Mouse (Mus musculus) A20 (cell line): ENCODE results near the gene Mgat5.

Experiments
- DNase-seq: peaks from one replicate; pipeline ENCODE4 v3.0.0-alpha.2; 2011; ENCODE audit warnings: low read depth, low spot score

Mgat5 gene

DNA sequence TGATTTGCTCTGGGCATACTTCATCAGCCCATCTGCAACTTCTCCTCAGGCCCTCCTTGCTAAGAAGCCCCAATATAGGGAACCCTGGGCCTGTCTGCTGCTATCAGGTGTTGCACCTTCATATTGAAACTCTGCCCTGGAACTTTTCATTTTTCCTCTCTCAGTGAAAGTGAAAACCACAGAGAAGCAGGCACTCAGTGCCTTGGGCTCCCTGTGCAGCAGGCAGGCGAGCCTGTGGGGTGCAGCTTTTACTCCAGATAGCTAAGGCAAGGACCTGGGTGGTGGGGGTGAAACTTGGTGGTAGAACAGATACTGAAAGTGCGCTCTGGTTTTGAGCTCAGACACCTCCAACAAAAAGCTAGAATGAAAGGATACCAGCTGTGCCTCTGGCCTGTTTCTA is 100.8 kb downstream of the Mgat5 start:
- DNase-seq, result peak; percentile 63

DNA sequence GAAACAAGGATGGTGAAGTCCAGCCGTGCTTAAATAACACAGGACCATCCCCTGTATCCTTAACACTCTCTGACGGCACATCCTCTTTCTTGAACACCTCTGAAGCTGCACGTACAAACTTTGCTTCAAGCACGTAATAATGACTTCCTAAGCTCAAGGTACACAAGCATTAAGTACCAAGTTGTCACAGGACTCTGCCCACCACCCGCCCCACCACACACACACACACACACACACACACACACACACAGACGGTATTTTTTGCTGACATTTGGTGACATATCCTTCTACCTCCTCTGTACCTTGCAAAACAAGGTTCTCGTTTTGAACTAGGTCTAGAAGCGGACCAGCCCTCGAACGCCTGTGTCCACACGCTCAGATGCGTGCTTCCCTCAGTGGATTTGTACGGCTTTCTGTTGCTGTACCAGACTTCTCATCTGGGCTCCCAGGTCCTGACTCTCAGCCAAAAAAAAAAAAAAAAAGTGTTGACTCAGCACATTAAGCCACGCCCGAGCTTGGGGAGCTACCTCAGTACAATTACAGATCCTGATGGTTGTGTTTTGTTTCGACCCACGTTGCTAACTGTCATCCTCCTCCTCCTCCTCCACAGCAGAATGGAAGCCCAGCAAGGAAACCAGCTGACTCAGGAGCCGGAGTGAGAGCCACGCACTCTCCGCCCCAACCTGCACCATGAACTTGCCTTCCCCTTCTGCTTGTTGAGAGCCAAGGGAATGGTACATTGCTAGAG is 101.4 kb downstream of the Mgat5 start:
- peak; percentile 58 for DNase-seq

DNA sequence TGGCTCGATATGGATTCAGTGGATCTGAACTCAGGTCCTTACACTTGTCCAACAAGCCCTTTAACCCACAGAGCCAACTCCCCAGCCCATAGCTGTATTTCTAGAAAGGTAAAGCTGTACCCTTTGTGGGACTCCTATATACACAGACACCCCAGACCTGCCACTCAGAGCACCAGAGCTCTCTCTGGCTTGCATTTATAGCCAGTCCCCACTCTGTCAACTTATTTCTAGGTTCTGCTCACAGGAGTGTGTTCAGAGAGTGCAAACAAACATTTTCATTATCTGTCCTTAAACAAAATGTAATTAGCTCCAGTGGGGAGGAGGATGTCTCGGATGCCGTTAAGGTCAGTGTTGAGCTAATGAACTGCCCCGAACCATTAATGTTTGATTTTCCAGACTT is 102.5 kb downstream of the Mgat5 start:
- DNase-seq, result no peak

DNA sequence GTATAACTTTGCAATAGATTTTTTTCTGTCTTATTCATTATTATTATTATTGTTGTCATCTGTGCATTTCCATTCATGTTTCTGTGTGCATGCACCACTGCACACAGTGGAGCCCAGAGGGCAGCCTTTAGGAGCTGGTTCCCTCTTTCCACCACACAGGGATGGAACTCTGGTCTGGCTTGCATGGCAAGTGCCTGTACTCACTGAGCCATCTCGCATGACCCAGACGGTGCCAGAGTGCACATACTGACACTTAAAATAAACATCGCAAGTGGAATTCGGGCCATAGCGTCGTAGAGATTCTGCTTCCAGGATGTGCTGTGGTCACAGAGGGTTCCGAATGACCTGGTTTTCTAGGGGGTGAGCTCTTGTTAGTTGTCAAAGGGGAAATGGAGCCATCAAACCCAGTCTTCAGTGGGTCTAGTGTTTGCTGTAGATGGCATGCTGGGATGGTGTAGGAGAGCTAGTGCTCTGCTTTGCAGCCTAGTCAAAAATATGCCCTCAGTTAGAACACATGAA is 103.5 kb downstream of the Mgat5 start:
- DNase-seq, result no peak

DNA sequence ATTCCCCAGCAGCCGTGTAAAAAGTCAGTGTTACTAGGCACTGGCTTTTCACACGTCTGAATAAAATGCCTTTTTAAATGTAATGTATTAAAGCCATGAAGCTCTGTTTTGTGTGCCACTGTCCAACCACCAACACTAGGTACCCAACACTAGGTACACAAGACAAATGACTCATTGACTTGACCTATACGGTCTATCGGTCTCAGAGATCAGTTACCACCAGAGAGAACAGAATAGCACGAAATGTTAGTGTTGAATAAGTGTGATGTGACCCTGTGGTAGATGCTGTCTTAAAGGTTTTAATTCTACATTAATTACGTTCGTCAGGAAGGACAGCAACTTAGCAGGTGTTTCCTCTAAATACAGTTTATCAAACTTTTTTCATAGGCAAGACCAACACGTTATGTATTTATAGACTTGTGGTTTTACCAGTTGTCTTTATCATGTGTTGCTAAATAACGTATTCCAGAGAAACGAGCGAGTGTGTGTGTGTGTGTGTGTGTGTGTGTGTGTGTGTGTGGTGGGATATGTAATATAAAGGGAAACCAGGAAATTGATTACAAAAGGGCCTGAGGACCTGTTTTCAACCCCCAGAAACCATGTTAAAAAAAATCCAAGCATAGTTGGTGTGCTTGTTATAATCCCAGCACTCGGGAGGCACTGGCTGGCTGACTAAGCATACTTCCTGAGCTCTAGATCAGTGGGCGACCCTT is 104.3 kb downstream of the Mgat5 start:
- no peak for DNase-seq

DNA sequence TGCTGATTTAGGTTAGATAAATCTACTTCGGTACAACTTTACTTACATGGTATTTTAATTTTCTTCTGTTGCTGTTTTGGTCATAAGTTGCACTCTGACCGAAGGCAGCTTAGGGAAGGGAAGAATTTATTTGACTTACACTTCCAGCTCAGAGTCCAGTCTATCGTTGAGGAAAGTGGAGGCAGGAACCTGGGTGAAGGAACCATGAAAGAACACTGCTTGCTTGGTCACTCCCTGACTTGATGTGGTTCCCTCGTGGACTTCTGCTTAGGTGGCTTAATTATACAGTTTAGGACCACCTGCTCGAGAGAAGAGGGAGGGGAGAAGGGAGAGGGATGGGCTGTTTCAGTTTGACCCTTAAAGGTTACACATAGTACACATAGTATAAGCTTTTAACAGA is 105.2 kb downstream of the Mgat5 start:
- DNase-seq, result no peak

DNA sequence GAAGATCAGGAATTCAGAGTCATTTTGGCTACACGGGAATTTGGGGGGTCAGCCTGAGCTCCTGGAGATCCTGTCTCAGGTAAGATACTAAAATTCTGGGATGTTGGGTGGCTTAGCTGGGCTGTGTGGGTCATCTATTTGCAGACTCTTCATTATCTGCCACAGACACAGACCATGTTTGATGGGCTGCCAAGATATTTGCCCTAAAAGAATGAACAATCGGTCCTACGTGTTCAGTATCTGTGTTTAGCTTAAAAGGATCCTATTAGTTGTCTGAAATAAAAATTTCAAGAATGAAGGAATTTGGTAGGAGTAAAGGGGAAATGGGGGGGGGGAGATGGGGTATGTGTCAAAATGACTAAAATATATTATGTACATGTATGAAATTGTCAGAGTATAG is 105.9 kb downstream of the Mgat5 start:
- DNase-seq, result no peak

DNA sequence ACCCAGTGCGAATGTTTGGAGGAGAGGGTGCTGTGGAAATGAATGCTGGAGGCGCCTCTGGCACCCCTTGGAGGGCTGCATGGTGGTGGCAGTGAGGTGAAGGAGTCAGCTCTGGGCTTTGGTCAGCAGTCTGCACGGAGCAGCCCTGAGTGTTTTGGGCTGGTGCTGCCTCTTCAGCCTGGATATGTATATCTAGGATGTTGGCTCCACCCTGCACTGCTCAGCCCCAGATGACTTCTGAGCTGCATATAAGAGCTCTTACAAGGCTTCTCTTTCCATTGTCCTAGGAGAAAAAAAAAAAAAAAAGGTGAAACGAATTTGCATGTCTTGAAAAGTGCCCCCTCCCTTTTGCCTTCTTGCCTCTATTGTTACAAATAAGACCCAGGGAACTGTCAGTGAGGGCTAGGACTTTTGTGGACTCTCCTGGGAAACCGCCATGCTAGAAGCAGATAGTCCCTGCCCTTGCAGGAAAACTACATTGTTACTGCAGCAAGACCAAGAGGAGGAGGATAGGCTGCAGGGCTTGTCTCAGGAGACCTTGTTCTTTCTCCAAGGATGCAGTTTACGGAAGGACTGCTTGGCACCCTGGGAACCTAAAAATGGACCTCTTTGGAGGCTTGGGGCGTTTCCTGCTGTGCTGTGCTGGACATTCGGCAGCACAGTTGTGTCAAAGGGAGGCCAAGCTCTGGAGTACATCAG is 109.0 kb downstream of the Mgat5 start:
- DNase-seq, result no peak

DNA sequence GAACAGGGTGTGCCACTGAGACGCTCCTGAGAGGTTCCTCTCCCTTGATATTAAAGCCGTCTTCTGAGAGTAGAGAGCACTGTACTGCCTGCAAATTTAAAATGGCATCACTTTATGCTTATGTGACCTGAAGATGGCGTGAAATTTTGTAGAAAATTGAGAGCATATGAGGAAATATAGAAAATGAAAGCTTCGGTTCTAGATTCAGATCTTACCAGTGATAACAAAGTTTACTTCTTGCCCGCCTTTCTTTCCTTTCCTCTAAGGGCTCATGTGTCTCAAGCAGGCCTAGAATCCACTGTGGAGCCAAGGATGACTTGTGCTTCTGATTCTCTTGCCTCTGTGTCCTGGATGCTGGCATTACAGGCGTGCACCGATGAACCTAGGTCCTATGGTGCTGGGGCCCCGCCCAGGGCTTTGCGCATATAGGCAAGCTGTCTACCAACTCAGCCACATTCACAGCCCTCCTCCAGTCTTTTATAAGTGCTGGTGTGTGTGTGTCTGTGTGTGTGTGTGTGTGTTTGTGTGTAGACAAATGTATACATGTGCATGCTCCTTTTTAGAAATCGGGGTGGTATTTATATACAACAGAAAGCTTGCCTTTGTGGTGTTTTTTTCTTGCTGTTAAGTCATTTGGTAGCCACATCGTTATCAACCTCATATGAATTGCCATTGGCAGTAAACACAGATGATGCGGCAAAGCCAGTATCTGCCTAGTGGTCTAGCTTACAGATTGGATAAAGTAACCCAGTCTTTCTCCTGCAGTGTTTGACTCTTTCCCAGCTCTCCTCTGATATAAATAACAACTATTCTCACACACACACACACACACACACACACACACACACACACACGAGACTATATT is 111.2 kb downstream of the Mgat5 start:
- no peak for DNase-seq

DNA sequence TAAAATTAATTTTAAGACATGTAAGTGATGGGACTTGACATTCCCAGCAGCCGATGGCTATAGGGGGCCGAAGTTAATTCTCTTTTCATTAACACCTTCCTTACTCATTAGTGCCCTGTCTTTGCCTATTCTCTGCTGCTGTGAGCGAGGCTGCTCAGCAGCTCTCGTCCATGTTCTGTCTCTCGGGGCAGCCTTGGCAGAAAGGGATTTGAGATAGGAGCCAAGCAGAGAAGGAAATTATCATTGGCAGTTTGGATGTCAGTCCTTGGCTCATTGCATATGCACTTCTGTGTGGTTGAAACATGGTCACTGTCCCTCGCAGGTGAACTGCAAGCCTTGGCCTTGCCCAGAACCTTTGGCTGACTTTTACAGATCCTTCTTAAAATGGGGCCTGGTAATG is 111.8 kb downstream of the Mgat5 start:
- DNase-seq, result no peak

DNA sequence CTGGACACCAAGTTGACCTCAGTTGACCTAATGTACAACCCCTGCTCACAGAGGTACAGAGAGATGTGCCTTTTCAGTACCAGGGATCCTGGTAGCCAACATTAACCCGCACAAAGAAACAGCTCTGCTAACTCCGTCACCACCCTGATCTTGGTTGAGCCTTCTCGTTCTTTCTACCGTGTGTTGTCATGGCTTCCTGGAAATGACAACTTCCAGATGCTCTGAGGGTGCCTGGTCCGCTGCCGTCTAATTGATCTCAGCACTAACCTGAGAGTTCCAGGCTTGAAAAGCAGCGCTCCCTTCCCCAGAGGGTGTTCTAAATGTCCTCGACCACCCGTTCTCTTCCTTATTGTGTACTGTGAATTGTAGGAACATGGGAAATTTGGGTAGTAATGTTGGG is 112.7 kb downstream of the Mgat5 start:
- no peak for DNase-seq

DNA sequence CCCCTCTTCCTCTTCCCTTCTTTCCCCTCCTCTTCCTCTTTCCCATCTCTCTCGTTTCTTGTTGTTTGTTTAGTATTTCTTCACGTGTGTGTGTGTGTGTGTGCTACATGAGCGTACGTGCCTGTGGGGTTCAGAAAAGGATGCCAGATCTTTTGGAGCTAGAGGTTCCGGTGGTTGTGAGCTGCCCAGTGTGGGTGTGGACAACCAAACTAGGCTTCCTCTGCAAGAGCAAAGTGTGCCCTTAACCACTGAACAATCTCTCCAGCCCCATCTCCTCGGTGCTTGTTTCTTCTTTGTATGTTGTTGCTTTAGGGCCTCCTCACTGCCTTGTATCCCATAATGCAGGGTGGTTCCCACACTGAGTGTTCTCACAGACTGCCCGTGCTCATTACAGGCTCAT is 113.7 kb downstream of the Mgat5 start:
- no peak for DNase-seq

DNA sequence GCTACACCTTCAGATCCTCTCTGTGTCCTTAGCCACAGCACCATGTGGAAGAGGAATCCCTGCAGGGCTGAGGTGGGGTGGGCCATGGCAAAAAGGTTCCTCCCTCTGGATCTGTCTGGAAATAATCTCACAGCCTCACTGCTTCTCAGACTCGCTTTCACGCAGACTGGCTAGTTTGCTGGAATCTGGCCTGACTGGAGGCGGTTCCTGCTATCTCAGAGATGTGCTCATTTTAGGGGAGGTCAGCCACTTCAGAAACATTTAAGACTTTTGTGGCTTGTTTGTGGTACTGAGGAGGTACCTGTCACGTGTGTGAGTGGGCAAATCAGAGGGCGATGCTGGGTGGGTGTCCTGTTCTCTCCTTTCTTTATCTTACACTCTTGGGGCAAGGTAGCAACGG is 115.0 kb downstream of the Mgat5 start:
- DNase-seq, result no peak

DNA sequence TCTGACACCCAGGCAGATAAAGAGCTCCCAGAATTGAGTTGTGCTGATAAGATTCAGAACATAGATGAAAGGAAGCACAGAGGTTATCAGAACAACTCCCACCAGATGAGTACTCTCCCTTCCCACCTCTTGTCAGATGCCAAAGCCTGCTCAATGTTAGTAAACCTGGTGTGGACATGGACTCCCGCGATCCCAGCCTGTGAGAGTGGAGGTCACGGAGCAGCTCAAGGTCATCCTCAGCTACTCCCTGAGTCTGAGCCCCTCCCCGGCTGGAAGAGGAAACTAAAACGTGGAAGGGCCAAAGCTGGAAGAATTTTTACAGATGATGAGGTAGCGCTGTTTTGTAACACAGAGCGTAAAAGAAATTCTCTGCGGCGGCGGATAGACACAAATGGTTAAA is 116.1 kb downstream of the Mgat5 start:
- DNase-seq, result no peak

DNA sequence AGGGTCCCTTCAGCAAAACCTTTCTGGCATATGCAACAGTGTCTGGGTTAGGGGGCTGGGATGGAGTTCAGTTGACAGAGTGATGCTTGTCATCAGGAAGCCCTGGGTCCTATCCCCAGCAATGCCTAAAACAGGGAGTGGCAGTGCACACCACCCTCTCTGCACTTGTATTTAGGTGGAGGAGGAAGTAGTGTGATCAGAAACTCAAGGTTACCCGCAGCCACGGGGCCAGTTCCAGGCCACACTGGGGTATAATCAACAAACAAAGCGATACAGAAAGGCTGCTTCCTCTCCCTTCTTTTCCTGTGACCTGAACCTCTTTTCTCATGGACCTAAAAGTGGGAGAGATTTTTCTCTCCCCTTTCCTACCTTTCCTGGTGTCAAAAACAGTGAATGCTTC is 116.8 kb downstream of the Mgat5 start:
- DNase-seq, result peak; percentile 49

DNA sequence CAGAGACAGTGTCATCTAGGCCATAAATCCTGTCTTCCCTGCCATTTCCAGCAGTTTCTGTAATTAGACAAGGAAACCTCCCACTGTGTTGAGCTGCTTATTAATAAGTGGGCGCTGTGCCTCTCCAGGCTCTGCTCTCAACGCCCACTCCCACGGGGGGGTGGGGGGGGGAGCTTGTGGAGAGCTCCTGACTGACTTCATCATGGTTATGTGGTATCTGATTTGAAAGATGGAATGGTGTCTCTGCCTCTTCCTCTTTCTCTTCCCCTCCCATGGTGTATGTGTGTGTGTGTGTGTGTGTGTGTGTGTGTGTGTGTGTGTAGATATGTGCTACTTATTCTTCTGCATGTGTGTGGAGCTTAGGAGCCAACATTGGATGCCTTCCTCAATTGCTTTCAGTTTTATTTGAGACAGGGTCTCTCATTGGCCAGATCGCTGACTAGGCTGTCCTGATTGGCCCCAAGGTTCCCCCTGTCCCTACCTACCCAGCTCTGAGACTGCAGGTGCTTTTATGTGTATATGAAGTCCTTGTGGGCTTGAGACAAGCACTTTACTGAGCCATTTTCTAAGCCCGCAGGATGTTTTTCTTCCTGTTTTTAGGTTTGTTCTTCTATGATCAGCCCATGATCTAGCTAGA is 117.5 kb downstream of the Mgat5 start:
- peak; percentile 70 for DNase-seq

DNA sequence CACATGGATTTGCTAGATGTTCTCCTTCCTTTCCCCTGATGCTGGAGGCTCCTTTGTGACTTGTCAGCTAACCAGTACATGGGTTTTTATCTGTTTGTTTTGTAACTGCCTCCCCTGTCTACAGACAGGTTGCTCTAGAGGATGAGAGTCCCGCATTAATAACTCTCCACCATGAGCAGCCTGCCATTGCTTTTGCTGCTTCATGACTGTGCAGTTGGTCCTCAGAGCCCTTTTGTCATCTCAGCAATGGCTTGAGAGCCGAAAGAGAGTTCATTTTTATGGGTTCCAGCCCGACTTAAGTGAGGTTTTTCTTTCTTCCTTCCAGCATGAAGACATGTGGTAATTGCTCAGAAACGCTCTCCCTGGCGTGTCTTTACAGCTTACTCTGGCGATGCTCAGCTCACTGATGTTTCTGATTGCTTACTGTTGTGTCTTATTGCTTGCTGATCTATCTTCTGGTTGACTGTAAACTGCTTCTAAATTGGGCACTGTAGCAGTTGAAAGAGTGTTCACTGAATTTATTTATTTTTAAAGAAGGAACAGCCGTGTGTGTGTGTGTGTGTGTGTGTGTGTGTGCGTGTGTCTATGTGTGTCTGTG is 120.9 kb downstream of the Mgat5 start:
- DNase-seq, result no peak

DNA sequence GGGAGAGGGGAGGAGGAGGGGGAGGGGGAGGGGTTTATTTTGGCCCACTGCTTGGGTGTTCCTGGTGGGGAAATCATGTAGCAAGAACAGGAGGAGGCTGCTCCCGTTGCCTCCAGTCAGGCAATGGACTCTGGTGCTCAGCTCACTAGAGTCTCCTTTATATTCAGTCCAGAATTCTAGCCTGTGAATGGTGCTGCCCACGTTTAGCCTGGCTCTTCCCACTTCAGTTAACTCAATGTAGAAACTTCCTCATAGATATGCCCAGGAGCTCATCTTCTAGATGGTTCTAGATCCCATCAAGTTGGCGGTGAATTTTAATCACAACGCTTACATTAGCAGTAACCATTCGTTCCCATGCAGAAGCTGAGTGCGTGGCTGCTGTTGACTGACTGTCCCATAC is 123.0 kb downstream of the Mgat5 start:
- DNase-seq, result no peak

DNA sequence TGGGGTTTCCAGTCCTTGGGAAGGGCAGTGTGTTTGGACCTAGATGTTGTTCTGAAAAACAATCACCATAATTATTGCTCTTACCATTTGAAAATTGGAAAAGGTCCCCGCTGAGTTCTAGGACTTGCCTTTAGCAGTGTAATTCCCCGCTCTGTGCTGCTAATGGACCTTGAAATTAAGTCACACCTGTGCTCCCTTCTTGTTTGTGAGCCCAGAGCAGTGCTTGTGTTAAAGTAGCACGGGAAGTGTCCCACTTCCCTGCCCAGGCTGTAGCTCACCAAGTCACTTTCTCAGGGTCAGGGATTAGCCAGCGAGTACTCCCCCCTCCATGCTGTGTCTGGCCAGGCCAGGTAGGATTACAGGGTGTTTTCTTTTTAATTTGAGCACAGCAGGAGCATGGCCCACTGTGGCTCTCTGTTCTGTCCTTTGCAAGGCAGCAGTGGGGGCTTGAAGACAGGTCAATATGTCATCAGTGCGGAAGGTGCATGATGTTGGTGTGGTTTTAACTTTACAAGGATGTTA is 123.6 kb downstream of the Mgat5 start:
- DNase-seq, result no peak

DNA sequence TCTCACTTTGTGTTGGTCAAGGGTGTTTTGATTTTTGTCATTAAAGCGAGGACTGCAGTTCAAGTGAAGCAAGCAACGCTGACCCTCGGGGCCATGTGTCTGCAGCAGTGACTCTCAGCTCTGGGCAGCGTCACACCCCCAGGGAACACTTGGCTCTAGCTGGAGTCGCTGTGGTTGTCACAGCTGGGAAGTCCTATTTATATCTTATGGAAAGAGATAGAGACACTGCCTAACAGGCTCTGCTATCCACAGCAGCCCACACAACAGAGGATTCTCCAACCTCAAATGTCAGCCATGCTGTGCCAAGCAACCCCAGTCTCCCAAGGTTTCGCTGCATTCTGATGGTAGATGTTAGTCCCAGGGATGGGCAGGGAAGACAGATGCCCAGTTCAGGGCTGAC is 125.0 kb downstream of the Mgat5 start:
- no peak for DNase-seq

DNA sequence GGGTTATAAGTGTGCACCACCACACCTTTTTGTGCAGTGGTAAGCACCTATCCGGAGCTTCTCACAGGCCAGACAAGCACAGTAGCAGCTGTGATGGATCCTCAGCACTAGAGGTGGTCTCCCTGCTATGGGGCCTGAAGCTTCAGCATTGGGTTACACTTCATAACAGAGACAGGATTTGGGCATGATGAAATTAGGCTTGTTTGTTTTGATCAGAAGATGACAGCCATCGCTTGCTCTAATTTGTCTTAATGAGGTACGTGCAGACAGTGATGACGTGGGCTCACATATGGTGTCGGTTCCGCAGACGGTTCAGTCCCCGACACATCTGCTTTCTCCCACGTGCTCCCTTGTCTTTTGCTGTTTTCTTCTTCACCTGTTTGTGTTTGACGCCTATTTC is 132.9 kb downstream of the Mgat5 start:
- no peak for DNase-seq
